Mouse (Mus musculus) hindbrain, postnatal 0 days (tissue): ENCODE results near the gene Leng8. TPM values are rescaled to one million over a fixed set of nuclear protein-coding genes. Genes with fewer than 3 reads are reported as not detected.
A peak's percentile ranks its signal among the peaks of the same experiment; 100 is the strongest.

Experiments used
- ATAC-seq: fragments of 200-750 bp; cut with Nextera tagmentation; 2 replicates; pipeline ENCODE4 v1.8.0; 2017; ENCODE audit warnings: mild to moderate bottlenecking, moderate TSS enrichment, moderate library complexity
- DNase-seq: peaks from one replicate; pipeline ENCODE4 v3.0.0-alpha.2; 2015; ENCODE audit warnings: low spot score
- H3K27ac ChIP-seq: fragments of 300-500 bp; sonication (generic); 2 replicates; pipeline ENCODE4 v1.5.1; 2014; ENCODE audit warnings: mild to moderate bottlenecking
- H3K27me3 ChIP-seq: fragments of 300-500 bp; sonication (generic); 2 replicates; pipeline ENCODE4 v1.6.1; 2014; ENCODE audit warnings: low read length, mixed read lengths; ENCODE audit not compliant: insufficient read depth
- H3K36me3 ChIP-seq: fragments of 300-500 bp; sonication (generic); 2 replicates; pipeline ENCODE4 v1.6.1; 2014; ENCODE audit warnings: low read length, mixed read lengths; ENCODE audit not compliant: insufficient read depth
- H3K4me1 ChIP-seq: fragments of 300-500 bp; sonication (generic); 2 replicates; pipeline ENCODE4 v1.6.1; 2014; ENCODE audit warnings: antibody characterized with exemption, low read length, mixed read lengths; ENCODE audit not compliant: insufficient read depth
- H3K4me2 ChIP-seq: fragments of 300-500 bp; sonication (generic); 2 replicates; pipeline ENCODE4 v1.6.1; 2014; ENCODE audit warnings: low read depth, mild to moderate bottlenecking, low read length, moderate library complexity, mixed read lengths
- H3K4me3 ChIP-seq: fragments of 300-500 bp; sonication (generic); 2 replicates; pipeline ENCODE4 v1.5.1; 2014; ENCODE audit warnings: low read length
- H3K9ac ChIP-seq: fragments of 300-500 bp; sonication (generic); replicated peaks from 2 replicates; pipeline ENCODE4 v1.6.1; 2014; ENCODE audit warnings: mild to moderate bottlenecking, low read length, moderate library complexity, mixed read lengths
- H3K9me3 ChIP-seq: fragments of 300-500 bp; sonication (generic); 2 replicates; pipeline ENCODE4 v1.6.1; 2016; ENCODE audit warnings: low read length, mixed read lengths
- CTCF ChIP-seq: IDR thresholded peaks from 2 replicates; pipeline ENCODE4 v1.5.1; 2016; ENCODE audit warnings: antibody characterized with exemption, control low read depth, low read depth
- WGBS: fragments of 180-500 bp; shearing (Covaris S2); extraction: QIAGEN DNeasy Blood & Tissue Kit; methylation state at CpG from one replicate; pipeline ENCODE4 v1.1.7; 2014; 5-methylcytosine and 5-hydroxymethylcytosine counted together
- polyA plus RNA-seq: library from polyadenylated mRNA; unstranded; fragments of >200 nt; fragmentation: Nextera tagmentation; extraction: Ambion mirVana; gene quantifications from 2 replicates; pipeline ENCODE4 v1.2.1, GENCODE M21; 2015
- total RNA-seq: library from RNA; depleted of rRNA; stranded (reverse); fragments of >200 nt; gene quantifications from 2 replicates; pipeline ENCODE4 v1.2.3, GENCODE M21; 2014

The Leng8 gene
- total and polyA plus RNA-seq, 2 experiments from 2014 or later: 49.1 to 264 TPM

DNA sequence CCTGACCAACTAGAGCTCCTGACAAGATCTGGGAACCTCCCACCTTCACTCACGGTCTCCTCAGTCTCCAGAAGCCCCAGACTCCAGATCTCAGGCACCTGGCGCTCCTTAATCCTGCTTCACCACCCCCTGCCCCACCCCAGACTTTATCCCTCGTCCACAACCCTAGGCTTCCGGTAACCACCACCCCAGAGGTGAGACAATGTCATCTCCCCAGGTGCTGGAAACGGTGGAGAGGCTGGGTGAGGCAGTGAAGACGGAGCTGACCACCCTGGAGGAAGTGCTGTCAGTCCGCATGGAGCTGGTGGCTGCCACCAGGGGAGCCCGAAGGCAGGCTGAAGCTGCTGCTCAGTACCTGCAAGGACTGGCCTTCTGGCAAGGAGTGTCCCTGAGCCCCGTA is 11.5 kb upstream of the Leng8 start:
- Histone ChIP-seq H3K9me3 (no peaks in the 10 kb centered on the region), H3K9ac (no peak overlapping the region), H3K4me1 (peaks cover 26% of the 10 kb centered on the region), H3K4me3 (no peak overlapping the region), H3K27ac (peak overlapping the region; percentile 89), H3K4me2 (no peak overlapping the region), H3K36me3 (no peaks in the 10 kb centered on the region; the same call in 1 of the 2 replicates), H3K27me3 (no peaks in the 10 kb centered on the region)
- ATAC-seq (no peak), DNase-seq (no peak)
- 35% methylated on average over 9 of the region's 9 CpGs for WGBS
- peak; percentile 45 for TF ChIP-seq CTCF

DNA sequence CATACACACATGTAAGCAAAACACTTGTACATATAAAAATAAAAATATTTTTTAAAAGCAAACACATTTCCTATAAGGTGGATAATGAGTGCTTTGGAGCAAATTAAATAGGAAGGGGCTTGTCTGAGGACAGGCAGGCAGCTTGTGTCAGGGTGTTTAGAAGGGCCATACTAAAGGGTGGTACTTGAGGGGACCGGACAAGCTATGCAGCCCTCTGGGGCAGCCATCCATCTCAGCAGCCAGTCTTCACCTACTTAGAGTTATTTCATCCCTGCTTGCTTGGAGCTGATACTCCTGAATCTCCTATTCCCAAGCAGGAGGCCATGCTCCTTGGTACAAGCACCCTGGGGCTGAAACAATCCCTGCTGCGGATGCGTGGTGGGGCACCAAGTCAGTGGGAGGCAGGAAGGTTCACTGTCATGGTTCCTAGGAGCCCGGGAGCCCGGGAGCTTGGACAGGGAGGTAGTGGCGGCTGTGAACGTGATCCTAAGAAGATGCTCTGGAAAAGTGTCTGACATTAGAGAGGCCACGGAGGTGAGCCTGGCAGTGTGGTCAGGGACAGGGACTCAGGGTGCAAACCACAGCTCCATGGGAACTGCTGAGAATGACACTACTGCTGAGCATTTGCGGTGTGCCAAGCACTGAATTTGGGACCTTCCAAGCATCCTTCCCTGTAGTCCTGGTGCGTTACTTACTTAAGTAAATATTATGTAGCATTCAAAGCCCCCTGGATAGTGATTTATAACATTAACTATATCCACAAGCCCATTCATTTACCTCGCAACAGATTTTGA is 9.7 kb upstream of the Leng8 start:
- Histone ChIP-seq H3K9me3 (no peaks in the 10 kb centered on the region), H3K36me3 (no peaks in the 10 kb centered on the region; the same call in 1 of the 2 replicates), H3K27me3 (no peaks in the 10 kb centered on the region), H3K4me1 (peaks cover 17% of the 10 kb centered on the region), H3K9ac (no peak overlapping the region), H3K4me3 (no peak overlapping the region), H3K27ac (0 out of 2 replicates have a peak overlapping the region, but pooled peaks have one; percentile 41), H3K4me2 (no peak overlapping the region)
- no peak for DNase-seq
- 76% methylated on average over 11 of the region's 11 CpGs for whole genome bisulfite sequencing
- no peak for TF ChIP-seq CTCF
- ATAC-seq: no peak

DNA sequence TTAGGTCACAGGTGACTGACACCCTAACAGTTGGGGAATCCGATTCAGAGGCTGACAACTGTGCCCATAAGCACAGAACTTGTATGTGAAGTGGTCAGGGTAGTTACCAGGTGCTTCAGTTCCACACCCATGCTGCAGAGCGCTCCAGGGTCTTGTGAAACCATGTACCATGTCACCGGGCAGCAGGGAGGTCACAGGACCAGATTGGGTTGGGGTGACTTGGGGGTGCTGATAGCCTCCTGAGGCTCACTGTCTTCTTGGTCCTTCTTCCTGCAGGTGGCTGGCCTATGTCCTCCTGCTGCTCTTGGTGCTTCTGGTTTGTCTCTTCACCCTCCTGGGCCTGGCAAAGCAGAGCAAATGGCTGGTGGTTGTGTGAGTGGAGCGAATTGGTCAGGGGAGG is 8.9 kb upstream of the Leng8 start:
- 88% methylated on average over 4 of the region's 4 CpGs for WGBS
- no peaks in the 10 kb centered on the region for H3K9me3 ChIP-seq
- H3K4me1 ChIP-seq: peaks cover 17% of the 10 kb centered on the region
- H3K4me2 ChIP-seq: no peak overlapping the region
- ATAC-seq (no peak), DNase-seq (no peak)
- H3K27ac ChIP-seq: peak overlapping the region; percentile 38; the same call in 1 of the 2 replicates
- no peak overlapping the region for H3K4me3 ChIP-seq
- no peak for TF ChIP-seq CTCF
- no peak overlapping the region for H3K9ac ChIP-seq
- H3K27me3 ChIP-seq: no peaks in the 10 kb centered on the region
- H3K36me3 ChIP-seq: no peaks in the 10 kb centered on the region; the same call in 1 of the 2 replicates

DNA sequence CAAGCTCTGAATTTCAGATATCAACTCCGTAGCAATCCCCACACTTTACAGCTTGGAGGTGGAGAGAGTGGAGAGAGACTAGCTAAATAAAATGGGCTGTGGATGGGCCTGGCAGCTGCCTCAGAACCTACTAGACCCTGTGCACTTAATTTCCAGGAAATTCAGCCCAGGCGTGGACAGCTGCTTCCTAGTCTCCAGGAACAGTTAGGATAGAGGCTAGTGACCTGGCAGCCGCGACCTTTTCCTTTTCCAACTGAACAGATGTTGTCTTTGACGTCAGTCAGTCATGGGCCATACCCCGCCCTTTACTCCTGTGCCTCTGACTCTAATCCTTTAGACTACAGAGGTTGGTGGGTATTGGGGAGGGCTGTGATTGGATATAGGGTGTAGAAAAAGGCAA is 8.0 kb upstream of the Leng8 start:
- H3K27ac ChIP-seq: peak overlapping the region; percentile 12; the same call in 1 of the 2 replicates
- peaks cover 5% of the 10 kb centered on the region; the same call in 1 of the 2 replicates for H3K36me3 ChIP-seq
- 66% methylated on average over 6 of the region's 6 CpGs for WGBS
- no peak overlapping the region for H3K4me3 ChIP-seq
- no peak overlapping the region for H3K4me2 ChIP-seq
- H3K4me1 ChIP-seq: peaks cover 11% of the 10 kb centered on the region
- no peak for TF ChIP-seq CTCF
- H3K9me3 ChIP-seq: no peaks in the 10 kb centered on the region
- DNase-seq: no peak
- no peak for ATAC-seq
- H3K27me3 ChIP-seq: no peaks in the 10 kb centered on the region
- 0 out of 2 replicates have a peak overlapping the region, but pooled peaks have one; percentile 21 for H3K9ac ChIP-seq

DNA sequence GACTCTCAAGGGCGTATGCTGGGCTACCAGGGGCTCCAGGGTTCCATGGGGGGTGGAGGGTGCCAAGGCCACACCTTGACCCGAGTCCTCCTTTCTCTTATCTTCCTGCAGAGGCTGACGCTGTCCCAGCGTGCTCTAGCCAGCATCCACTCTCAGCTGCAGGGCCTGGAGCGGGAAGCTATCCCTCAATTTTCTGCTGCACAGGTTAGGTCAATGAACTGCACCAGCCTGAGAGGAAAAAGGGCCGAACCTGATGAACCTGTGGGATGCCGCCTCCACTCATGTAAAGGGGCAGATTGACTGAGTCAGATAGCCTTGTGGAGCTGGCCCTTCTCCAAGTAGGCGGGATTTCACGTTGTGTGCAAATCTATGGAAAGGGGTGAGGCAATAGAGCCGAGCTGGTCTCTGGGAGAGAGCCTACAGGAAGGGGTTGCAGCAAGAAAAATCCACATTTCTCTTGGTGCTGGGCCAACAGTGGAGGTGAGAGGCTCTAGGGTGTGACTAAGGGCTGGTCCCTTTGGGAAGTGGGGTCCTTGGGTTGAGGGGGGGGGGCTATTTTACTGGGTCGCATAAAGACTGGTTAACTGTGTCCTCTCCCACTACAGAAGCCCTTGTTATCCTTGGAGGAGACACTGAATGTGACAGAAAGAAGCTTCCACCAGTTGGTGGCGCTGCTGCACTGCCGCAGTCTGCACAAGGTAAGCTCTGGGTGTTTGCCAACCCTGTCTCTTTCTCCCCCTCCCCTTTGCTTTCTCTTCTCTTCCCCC is 6.0 kb upstream of the Leng8 start:
- WGBS: 27% methylated on average over 13 of the region's 13 CpGs
- H3K36me3 ChIP-seq: peaks cover 11% of the 10 kb centered on the region; the same call in 1 of the 2 replicates
- peak overlapping the region; percentile 73 for H3K27ac ChIP-seq
- H3K4me3 ChIP-seq: no peak overlapping the region
- H3K4me2 ChIP-seq: no peak overlapping the region
- DNase-seq: peak; percentile 96
- H3K27me3 ChIP-seq: no peaks in the 10 kb centered on the region
- H3K9me3 ChIP-seq: no peaks in the 10 kb centered on the region
- peak; percentile 90 for TF ChIP-seq CTCF
- 0 out of 2 replicates have a peak overlapping the region, but pooled peaks have one; percentile 28 for H3K9ac ChIP-seq
- H3K4me1 ChIP-seq: no peaks in the 10 kb centered on the region
- ATAC-seq: peak; percentile 72

DNA sequence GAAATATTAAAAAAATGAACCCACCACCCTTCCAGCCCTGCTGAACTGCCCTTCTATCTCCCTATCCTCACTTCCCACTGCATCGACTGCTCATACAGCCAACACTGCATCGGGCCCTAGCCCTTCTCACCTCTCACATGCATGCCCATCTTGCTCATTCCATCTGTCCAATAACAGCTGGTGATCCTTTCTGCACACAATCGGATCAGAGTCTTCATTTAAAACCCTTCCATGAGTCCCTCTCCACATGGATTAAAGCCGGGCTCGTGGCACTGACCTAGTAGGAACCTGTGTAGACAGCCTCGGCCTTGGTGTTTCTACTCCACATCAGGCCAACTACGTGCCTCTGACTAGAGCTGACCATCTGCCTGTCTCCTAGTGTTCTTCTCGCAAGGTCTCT is 4.9 kb upstream of the Leng8 start:
- WGBS: 75% methylated on average over 8 of the region's 8 CpGs

More for the DNA sequence above, 4.9 kb upstream of the Leng8 start:
- no peak overlapping the region for H3K4me3 ChIP-seq
- no peak overlapping the region for H3K4me2 ChIP-seq
- peak overlapping the region; percentile 73; the same call in 1 of the 2 replicates for H3K27ac ChIP-seq
- no peaks in the 10 kb centered on the region for H3K4me1 ChIP-seq
- no peaks in the 10 kb centered on the region for H3K9me3 ChIP-seq
- DNase-seq (no peak), ATAC-seq (no peak)
- peaks cover 11% of the 10 kb centered on the region; the same call in 1 of the 2 replicates for H3K36me3 ChIP-seq
- no peak for TF ChIP-seq CTCF
- no peak overlapping the region; the same call in 1 of the 2 replicates for H3K9ac ChIP-seq
- H3K27me3 ChIP-seq: no peaks in the 10 kb centered on the region
